Mouse (Mus musculus): ENCODE results near the gene Rab9. TPM values are rescaled to one million over a fixed set of nuclear protein-coding genes. Genes with fewer than 3 reads are reported as not detected.

The Rab9 gene
- polyA plus RNA-seq, 1 experiment from 2014 or later: 74.2 TPM

DNA sequence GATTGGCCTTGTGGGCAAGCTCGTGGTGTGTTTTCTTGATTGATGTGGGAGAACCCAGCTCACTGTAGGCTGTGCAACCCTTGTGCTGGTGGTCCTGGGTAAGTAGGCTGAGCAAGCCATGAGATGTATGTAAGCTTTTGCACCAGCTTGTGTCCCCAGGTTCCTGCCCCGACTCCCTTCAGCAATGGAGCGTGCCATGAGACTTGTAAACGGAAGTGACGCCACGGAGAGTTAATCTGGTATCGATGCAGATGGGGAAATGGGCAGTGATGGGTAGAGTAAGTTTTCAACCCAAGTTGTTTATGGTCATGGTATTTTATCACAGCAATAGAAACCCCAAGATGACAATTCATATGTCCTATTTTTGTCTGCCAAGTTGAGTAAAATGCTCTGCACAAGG, 11.3 kb downstream of the Rab9 start:
- Histone ChIP-seq H3K4me3 (ENCODE audit: low read depth, low read length) (no peak overlapping the region), H3K36me3 (ENCODE audit: insufficient read depth, low read length) (no peaks in the 10 kb centered on the region), H3K4me2 (replicated peaks; ENCODE audit: low read depth, low read length) (no peak overlapping the region), H3K9ac (replicated peaks; ENCODE audit: low read depth) (no peak overlapping the region), H3K27me3 (replicated peaks; ENCODE audit: insufficient read depth, low read length) (no peaks in the 10 kb centered on the region), H3K4me1 (ENCODE audit: insufficient read depth, low read depth, low read length) (no peaks in the 10 kb centered on the region), H3K27ac (ENCODE audit: low read length) (no peak overlapping the region), H3K9me3 (ENCODE audit: low read length) (no peaks in the 10 kb centered on the region)
- 93% methylated on average over 7 of the region's 7 CpGs for WGBS
- no peak for TF ChIP-seq EP300 (IDR thresholded peaks at IDR 0.05)
- TF ChIP-seq CTCF (IDR thresholded peaks at IDR 0.05): no peak
- ATAC-seq (no peak), DNase-seq (ENCODE audit: low spot score) (no peak)

- no peak overlapping the region for H3K9ac ChIP-seq (replicated peaks; ENCODE audit: low read depth)
- 85% methylated on average over 1 of the region's 1 CpGs for WGBS
Observed at GRCm38 (mm10) chrX:166455525-166455924, 24.1 kb downstream of the Rab9 start.

GRCm38 (mm10) chrX:166454331-166454730, 25.3 kb downstream of the Rab9 start:
- WGBS: 70% methylated on average over 3 of the region's 3 CpGs
- Histone ChIP-seq H3K4me1 (ENCODE audit: insufficient read depth, low read depth, low read length) (no peaks in the 10 kb centered on the region), H3K27ac (ENCODE audit: low read length) (no peak overlapping the region), H3K9ac (replicated peaks; ENCODE audit: low read depth) (no peak overlapping the region), H3K27me3 (replicated peaks; ENCODE audit: insufficient read depth, low read length) (no peaks in the 10 kb centered on the region), H3K4me2 (replicated peaks; ENCODE audit: low read depth, low read length) (no peak overlapping the region), H3K4me3 (ENCODE audit: low read depth, low read length) (no peak overlapping the region), H3K36me3 (ENCODE audit: insufficient read depth, low read length) (no peaks in the 10 kb centered on the region), H3K9me3 (ENCODE audit: low read length) (no peaks in the 10 kb centered on the region)
- ATAC-seq (no peak), DNase-seq (ENCODE audit: low spot score) (no peak)
- TF ChIP-seq EP300 (IDR thresholded peaks at IDR 0.05) (no peak), CTCF (IDR thresholded peaks at IDR 0.05) (peak; percentile 15; the same call in 1 of the 2 replicates)

More at GRCm38 (mm10) chrX:166455525-166455924, 24.1 kb downstream of the Rab9 start:
- no peak overlapping the region for H3K4me2 ChIP-seq (replicated peaks; ENCODE audit: low read depth, low read length)
- no peaks in the 10 kb centered on the region for H3K9me3 ChIP-seq (ENCODE audit: low read length)
- H3K4me1 ChIP-seq (ENCODE audit: insufficient read depth, low read depth, low read length): no peaks in the 10 kb centered on the region
- TF ChIP-seq CTCF (IDR thresholded peaks at IDR 0.05) (no peak), EP300 (IDR thresholded peaks at IDR 0.05) (no peak)
- H3K4me3 ChIP-seq (ENCODE audit: low read depth, low read length): no peak overlapping the region
- H3K27ac ChIP-seq (ENCODE audit: low read length): no peak overlapping the region
- ATAC-seq (no peak), DNase-seq (ENCODE audit: low spot score) (no peak)
- no peaks in the 10 kb centered on the region for H3K36me3 ChIP-seq (ENCODE audit: insufficient read depth, low read length)
- no peaks in the 10 kb centered on the region for H3K27me3 ChIP-seq (replicated peaks; ENCODE audit: insufficient read depth, low read length)

DNA sequence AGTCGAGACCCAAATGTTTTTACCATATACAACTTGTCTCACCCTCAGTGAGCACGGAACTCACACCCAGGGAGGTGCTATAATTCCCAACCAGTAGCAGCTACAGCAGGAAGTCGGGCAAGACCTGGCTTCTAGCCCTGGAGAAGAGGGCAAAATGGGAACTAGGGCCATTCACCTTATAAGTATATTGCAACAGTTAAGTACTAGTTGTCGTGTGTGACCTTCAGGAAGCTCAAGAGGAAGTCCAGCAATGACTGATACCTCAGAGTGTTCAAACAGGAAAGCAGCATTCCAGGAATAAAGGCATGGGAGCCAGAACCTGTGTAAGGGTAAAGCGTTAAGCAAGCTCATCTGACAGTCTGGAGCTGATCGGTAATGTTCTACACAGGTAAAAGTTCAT, 26.1 kb downstream of the Rab9 start:
- no peak for TF ChIP-seq EP300 (IDR thresholded peaks at IDR 0.05)
- TF ChIP-seq CTCF (IDR thresholded peaks at IDR 0.05): no peak
- Histone ChIP-seq H3K4me2 (replicated peaks; ENCODE audit: low read depth, low read length) (no peak overlapping the region), H3K27me3 (replicated peaks; ENCODE audit: insufficient read depth, low read length) (no peaks in the 10 kb centered on the region), H3K27ac (ENCODE audit: low read length) (no peak overlapping the region), H3K9me3 (ENCODE audit: low read length) (no peaks in the 10 kb centered on the region), H3K4me3 (ENCODE audit: low read depth, low read length) (no peak overlapping the region), H3K9ac (replicated peaks; ENCODE audit: low read depth) (no peak overlapping the region), H3K4me1 (ENCODE audit: insufficient read depth, low read depth, low read length) (no peaks in the 10 kb centered on the region), H3K36me3 (ENCODE audit: insufficient read depth, low read length) (no peaks in the 10 kb centered on the region)
- DNase-seq (ENCODE audit: low spot score) (peak; percentile 27), ATAC-seq (no peak; the same call in 1 of the 2 replicates)
- WGBS: 44% methylated on average over 6 of the region's 6 CpGs

- H3K27me3 ChIP-seq (replicated peaks; ENCODE audit: insufficient read depth, low read length): no peaks in the 10 kb centered on the region
- no peak overlapping the region for H3K4me3 ChIP-seq (ENCODE audit: low read depth, low read length)
- no peak overlapping the region for H3K9ac ChIP-seq (replicated peaks; ENCODE audit: low read depth)
- no peaks in the 10 kb centered on the region for H3K9me3 ChIP-seq (ENCODE audit: low read length)
- no peak for ATAC-seq
- no peak for TF ChIP-seq EP300 (IDR thresholded peaks at IDR 0.05)
- H3K27ac ChIP-seq (ENCODE audit: low read length): no peak overlapping the region
- 75% methylated on average over 3 of the region's 3 CpGs for WGBS
- no peak overlapping the region for H3K4me2 ChIP-seq (replicated peaks; ENCODE audit: low read depth, low read length)
- H3K4me1 ChIP-seq (ENCODE audit: insufficient read depth, low read depth, low read length): no peaks in the 10 kb centered on the region
- DNase-seq (ENCODE audit: low spot score): no peak
- no peaks in the 10 kb centered on the region for H3K36me3 ChIP-seq (ENCODE audit: insufficient read depth, low read length)
Observed at GRCm38 (mm10) chrX:166444552-166444951, 35.1 kb downstream of the Rab9 start.

DNA sequence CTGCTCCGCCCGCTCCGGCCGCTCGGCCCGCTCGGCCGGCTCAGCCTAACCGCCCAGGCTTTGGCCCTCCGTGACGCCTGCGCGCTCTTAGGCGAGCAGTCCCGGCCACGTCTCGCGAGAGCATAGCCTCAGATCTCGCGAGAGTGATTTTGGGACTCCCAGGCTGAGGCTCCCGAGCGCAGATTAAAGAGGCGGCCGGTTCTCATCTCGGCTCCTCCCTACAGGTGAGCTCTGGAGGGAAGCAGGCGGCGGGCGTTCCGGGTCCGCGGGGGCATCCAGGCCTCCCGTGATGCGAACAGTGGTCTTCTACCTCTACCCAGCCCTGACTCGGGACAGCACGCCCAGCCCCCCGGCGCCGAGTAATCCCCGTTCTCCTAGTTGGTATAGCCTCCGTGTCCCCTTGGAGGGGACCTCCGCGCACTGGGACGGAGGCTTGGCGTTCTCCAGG, 39.0 kb downstream of the Rab9 start, which contains the start of gene Ofd1:
Ofd1 (minus strand) TSS at position 89 of the 448 bp plus-strand sequence.
- DNase-seq (ENCODE audit: low spot score) (peak; percentile 93), ATAC-seq (peak; percentile 99)
- Histone ChIP-seq H3K4me1 (ENCODE audit: insufficient read depth, low read depth, low read length) (no peaks in the 10 kb centered on the region), H3K4me2 (replicated peaks; ENCODE audit: low read depth, low read length) (peak within 1 kb of the TSS; percentile 65), H3K9ac (replicated peaks; ENCODE audit: low read depth) (peak within 1 kb of the TSS; percentile 54), H3K4me3 (ENCODE audit: low read depth, low read length) (peak within 1 kb of the TSS; percentile 56), H3K27ac (ENCODE audit: low read length) (peak within 1 kb of the TSS; percentile 74), H3K36me3 (ENCODE audit: insufficient read depth, low read length) (no peaks in the 10 kb centered on the region), H3K27me3 (replicated peaks; ENCODE audit: insufficient read depth, low read length) (no peaks in the 10 kb centered on the region), H3K9me3 (ENCODE audit: low read length) (no peaks in the 10 kb centered on the region)
- 15% methylated on average over 37 of the region's 44 CpGs for WGBS
- TF ChIP-seq CTCF (IDR thresholded peaks at IDR 0.05) (no peak), EP300 (IDR thresholded peaks at IDR 0.05) (no peak)
